Mouse (Mus musculus): ENCODE measurements around the gene Gm20604.

GRCm38 (mm10) chr12:102714654-102715395 lies 43.6 kb downstream of the Gm20604 start:
- TF ChIP-seq TAL1 (conservative IDR thresholded peaks at IDR 0.05; ENCODE audit: low read depth, low read length) = no peak; the same call in 1 of the 2 replicates
- TF ChIP-seq CTCF (IDR thresholded peaks at IDR 0.05; ENCODE audit: low read depth, low read length) = no peak
- no peak for TF ChIP-seq GATA1 (IDR thresholded peaks at IDR 0.05; ENCODE audit: borderline replicate concordance, low read length)
- TF ChIP-seq POLR2AphosphoS5 (IDR thresholded peaks at IDR 0.05; ENCODE audit: insufficient replicate concordance, low read depth, low read length) = no peak

Data from G1E (cell line).